Mouse (Mus musculus): ENCODE data around the gene Lmod3. TPM values are rescaled to one million over a fixed set of nuclear protein-coding genes. Genes with fewer than 3 reads are reported as not detected.

Lmod3 gene
- polyA plus RNA-seq, 1 experiment from 2014 or later = 0.36 TPM

GRCm38 (mm10) chr6:97208406-97208805, 44.2 kb downstream of the Lmod3 start:
- DNase-seq (ENCODE audit: low spot score) = peak; percentile 11
- Histone ChIP-seq H3K9me3 (replicated peaks; ENCODE audit: low read length) (no peaks in the 10 kb centered on the region), H3K36me3 (ENCODE audit: insufficient read depth, low read length) (no peaks in the 10 kb centered on the region), H3K4me3 (replicated peaks; ENCODE audit: low read depth, low read length) (no peak overlapping the region), H3K27ac (peak overlapping the region; percentile 54; the same call in 1 of the 2 replicates), H3K4me2 (ENCODE audit: low read length) (no peak overlapping the region), H3K27me3 (ENCODE audit: insufficient read depth, low read length) (no peaks in the 10 kb centered on the region), H3K9ac (ENCODE audit: low read depth, low read length) (no peak overlapping the region), H3K4me1 (replicated peaks; ENCODE audit: insufficient read depth, low read length) (peaks cover 3% of the 10 kb centered on the region; the same call in 1 of the 2 replicates)
- TF ChIP-seq CTCF (IDR thresholded peaks at IDR 0.05; ENCODE audit: low read depth) = no peak
- 37% methylated on average over 3 of the region's 3 CpGs for WGBS
- ATAC-seq (replicated peaks; ENCODE audit: low FRiP score, low read depth) = no peak

- Histone ChIP-seq H3K27ac (no peak overlapping the region), H3K4me2 (ENCODE audit: low read length) (no peak overlapping the region), H3K36me3 (ENCODE audit: insufficient read depth, low read length) (no peaks in the 10 kb centered on the region), H3K9me3 (replicated peaks; ENCODE audit: low read length) (no peaks in the 10 kb centered on the region), H3K9ac (ENCODE audit: low read depth, low read length) (no peak overlapping the region), H3K4me1 (replicated peaks; ENCODE audit: insufficient read depth, low read length) (no peaks in the 10 kb centered on the region; the same call in 1 of the 2 replicates), H3K4me3 (replicated peaks; ENCODE audit: low read depth, low read length) (no peak overlapping the region), H3K27me3 (ENCODE audit: insufficient read depth, low read length) (no peaks in the 10 kb centered on the region)
- DNase-seq (ENCODE audit: low spot score) (no peak), ATAC-seq (replicated peaks; ENCODE audit: low FRiP score, low read depth) (no peak)
- WGBS = 83% methylated on average over 4 of the region's 4 CpGs
- no peak for TF ChIP-seq CTCF (IDR thresholded peaks at IDR 0.05; ENCODE audit: low read depth)
These were observed 45.5 kb downstream of the Lmod3 start for GRCm38 (mm10) chr6:97207085-97207484.

GRCm38 (mm10) chr6:97205439-97205885, 47.1 kb downstream of the Lmod3 start, which contains the start of gene Uba3:
Gene Uba3, minus strand, starts transcription at chr6:97205647.
- no peaks in the 10 kb centered on the region for H3K27me3 ChIP-seq (ENCODE audit: insufficient read depth, low read length)
- no peaks in the 10 kb centered on the region for H3K36me3 ChIP-seq (ENCODE audit: insufficient read depth, low read length)
- no peaks in the 10 kb centered on the region for H3K9me3 ChIP-seq (replicated peaks; ENCODE audit: low read length)
- WGBS = 2% methylated on average over 38 of the region's 38 CpGs
- H3K4me2 ChIP-seq (ENCODE audit: low read length) = peak within 1 kb of the TSS; percentile 65
- H3K4me1 ChIP-seq (replicated peaks; ENCODE audit: insufficient read depth, low read length) = no peaks in the 10 kb centered on the region
- no peak for TF ChIP-seq CTCF (IDR thresholded peaks at IDR 0.05; ENCODE audit: low read depth)
- H3K27ac ChIP-seq = peak within 1 kb of the TSS; percentile 88
- H3K4me3 ChIP-seq (replicated peaks; ENCODE audit: low read depth, low read length) = peak within 1 kb of the TSS; percentile 81
- peak within 1 kb of the TSS; percentile 91 for H3K9ac ChIP-seq (ENCODE audit: low read depth, low read length)
- ATAC-seq (replicated peaks; ENCODE audit: low FRiP score, low read depth) (peak; percentile 98), DNase-seq (ENCODE audit: low spot score) (peak; percentile 99)

- under 1% methylated on average over 16 of the region's 16 CpGs for WGBS
- no peaks in the 10 kb centered on the region for H3K27me3 ChIP-seq (ENCODE audit: insufficient read depth, low read length)
- no peaks in the 10 kb centered on the region for H3K36me3 ChIP-seq (ENCODE audit: insufficient read depth, low read length)
- TF ChIP-seq CTCF (IDR thresholded peaks at IDR 0.05; ENCODE audit: low read depth) = no peak
- ATAC-seq (replicated peaks; ENCODE audit: low FRiP score, low read depth) (peak; percentile 47), DNase-seq (ENCODE audit: low spot score) (peak; percentile 30)
- no peaks in the 10 kb centered on the region for H3K9me3 ChIP-seq (replicated peaks; ENCODE audit: low read length)
- H3K4me3 ChIP-seq (replicated peaks; ENCODE audit: low read depth, low read length) = peak overlapping the region; percentile 81
- H3K9ac ChIP-seq (ENCODE audit: low read depth, low read length) = peak overlapping the region; percentile 91
- H3K4me2 ChIP-seq (ENCODE audit: low read length) = peak overlapping the region; percentile 65
- H3K4me1 ChIP-seq (replicated peaks; ENCODE audit: insufficient read depth, low read length) = no peaks in the 10 kb centered on the region
- peak overlapping the region; percentile 88 for H3K27ac ChIP-seq
These were observed 47.6 kb downstream of the Lmod3 start for GRCm38 (mm10) chr6:97204952-97205351.

DNA sequence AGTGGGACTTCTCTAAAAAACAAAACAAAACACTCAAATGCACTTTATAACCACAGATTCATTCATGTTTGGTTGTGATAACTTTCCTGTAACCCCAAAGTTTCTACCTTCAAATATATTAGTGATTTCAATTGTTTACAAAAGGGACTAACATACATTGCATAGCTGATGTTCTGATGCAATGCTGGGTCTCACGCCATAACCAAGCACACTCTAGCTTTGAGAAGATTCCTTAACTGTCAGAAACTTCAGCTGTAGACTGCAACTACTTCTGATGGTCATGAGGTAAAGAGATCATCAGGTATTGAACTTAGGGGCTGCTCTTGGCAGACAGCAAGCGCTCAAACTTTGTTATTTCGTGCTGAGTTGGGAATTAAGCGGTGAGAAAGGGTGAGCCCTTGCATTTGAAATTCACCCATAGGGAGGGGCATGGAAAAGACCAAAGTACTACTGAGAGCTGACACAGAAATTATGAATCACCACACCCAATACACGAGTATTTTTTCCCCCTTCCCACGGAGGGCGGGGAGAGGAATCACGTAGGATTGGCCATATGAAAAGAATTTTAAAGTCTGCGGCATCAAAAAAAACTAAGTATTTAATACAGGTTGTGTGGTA, 48.2 kb downstream of the Lmod3 start:
- Histone ChIP-seq H3K4me1 (replicated peaks; ENCODE audit: insufficient read depth, low read length) (no peaks in the 10 kb centered on the region), H3K36me3 (ENCODE audit: insufficient read depth, low read length) (no peaks in the 10 kb centered on the region), H3K9me3 (replicated peaks; ENCODE audit: low read length) (no peaks in the 10 kb centered on the region), H3K4me3 (replicated peaks; ENCODE audit: low read depth, low read length) (peak overlapping the region; percentile 81), H3K4me2 (ENCODE audit: low read length) (peak overlapping the region; percentile 65), H3K27ac (no peak overlapping the region), H3K9ac (ENCODE audit: low read depth, low read length) (peak overlapping the region; percentile 91), H3K27me3 (ENCODE audit: insufficient read depth, low read length) (no peaks in the 10 kb centered on the region)
- TF ChIP-seq CTCF (IDR thresholded peaks at IDR 0.05; ENCODE audit: low read depth) = no peak
- ATAC-seq (replicated peaks; ENCODE audit: low FRiP score, low read depth) = no peak
- no peak for DNase-seq (ENCODE audit: low spot score)
- WGBS = 16% methylated on average over 9 of the region's 9 CpGs

DNA sequence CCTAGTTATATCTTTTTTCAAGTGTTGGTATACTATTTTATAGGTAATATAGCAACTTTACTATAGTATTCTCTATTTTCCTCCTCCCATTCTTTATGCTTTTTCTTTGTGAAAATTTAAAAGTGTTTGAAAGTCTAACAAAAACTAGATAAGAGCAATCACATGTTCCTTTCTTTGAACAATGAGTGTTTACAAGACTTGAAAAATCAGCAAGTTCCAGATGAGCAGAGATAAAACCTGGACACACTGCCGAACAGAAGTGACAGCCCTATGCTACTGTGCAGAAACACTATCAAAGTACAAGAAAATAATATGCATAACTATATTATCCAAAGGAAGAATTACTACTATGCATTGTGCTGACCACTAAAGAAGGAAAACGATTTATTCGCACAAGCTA, 50.1 kb downstream of the Lmod3 start:
- Histone ChIP-seq H3K36me3 (ENCODE audit: insufficient read depth, low read length) (peaks cover 2% of the 10 kb centered on the region), H3K27me3 (ENCODE audit: insufficient read depth, low read length) (no peaks in the 10 kb centered on the region), H3K4me1 (replicated peaks; ENCODE audit: insufficient read depth, low read length) (no peaks in the 10 kb centered on the region), H3K9ac (ENCODE audit: low read depth, low read length) (no peak overlapping the region), H3K27ac (no peak overlapping the region), H3K4me3 (replicated peaks; ENCODE audit: low read depth, low read length) (no peak overlapping the region), H3K9me3 (replicated peaks; ENCODE audit: low read length) (no peaks in the 10 kb centered on the region), H3K4me2 (ENCODE audit: low read length) (no peak overlapping the region)
- TF ChIP-seq CTCF (IDR thresholded peaks at IDR 0.05; ENCODE audit: low read depth) = no peak
- whole genome bisulfite sequencing = 93% methylated on average over 3 of the region's 3 CpGs
- no peak for DNase-seq (ENCODE audit: low spot score)
- ATAC-seq (replicated peaks; ENCODE audit: low FRiP score, low read depth) = no peak

All from kidney, postnatal 0 days (tissue).